In the genomic region with DNA sequence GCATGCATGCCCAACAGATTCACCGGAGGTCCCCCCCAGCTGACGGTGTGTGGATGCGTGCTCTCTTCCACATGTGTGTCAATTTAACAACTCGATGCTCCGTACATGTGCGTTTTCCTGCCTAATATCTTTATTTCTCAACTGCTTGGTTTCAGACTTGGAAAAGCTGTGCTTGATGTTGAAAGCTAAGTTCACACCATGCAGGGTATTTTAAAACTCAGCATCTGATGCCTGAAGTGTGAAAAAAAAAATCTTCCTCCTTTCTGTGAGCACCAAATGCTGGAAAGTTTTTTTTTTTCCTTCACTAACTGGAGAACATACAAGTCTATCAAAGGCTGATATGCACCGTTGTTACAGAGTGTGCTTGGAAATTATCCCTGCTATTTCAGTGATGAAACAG, we compare ENCODE assay signal across 17 mouse cellular contexts.
"Had no signal": no experiment of that assay in that cellular context is flagged by ENCODE, and none has a peak within 500 bp of the region (broad histone marks: within the 10 kb centered on the region; RNA-seq: fewer than 3 reads in every experiment).

No protein-coding gene starts in this region.

- DNase-seq: kidney, adult 18-20 months; kidney, postnatal 10 days; kidney, postnatal 4 days; lung, postnatal 14 days; retina, postnatal 1 day; spleen, adult 18-20 months; thymus, adult 2 months; thymus, postnatal 25 days had no signal

- H3K27ac ChIP-seq: layer of hippocampus, adult 2 months; limb, embryonic 15.5 days; liver, embryonic 12.5 days; lung, embryonic 15.5 days; macrophage; midbrain, embryonic 12.5 days; neural tube, embryonic 13.5 days had no signal

- H3K4me2 ChIP-seq: limb, embryonic 15.5 days; liver, embryonic 12.5 days; lung, embryonic 15.5 days; midbrain, embryonic 12.5 days; neural tube, embryonic 13.5 days had no signal

- H3K4me3 ChIP-seq: layer of hippocampus, adult 2 months; limb, embryonic 15.5 days; liver, embryonic 12.5 days; lung, embryonic 15.5 days; megakaryocyte, embryonic 14.5 days; midbrain, embryonic 12.5 days; neural tube, embryonic 13.5 days had no signal

- ATAC-seq: liver, embryonic 12.5 days; midbrain, embryonic 16.5 days had no signal

- H3K4me1 ChIP-seq: limb, embryonic 15.5 days; liver, embryonic 12.5 days; lung, embryonic 15.5 days; megakaryocyte, embryonic 14.5 days had no signal

- H3K9ac ChIP-seq: limb, embryonic 15.5 days; liver, embryonic 12.5 days; lung, embryonic 15.5 days; midbrain, embryonic 12.5 days; neural tube, embryonic 13.5 days had no signal

- H3K9me3 ChIP-seq: limb, embryonic 15.5 days; liver, embryonic 12.5 days; lung, embryonic 15.5 days; megakaryocyte, embryonic 14.5 days; midbrain, embryonic 12.5 days; neural tube, embryonic 13.5 days had no signal

- H3K27me3 ChIP-seq: limb, embryonic 15.5 days; liver, embryonic 12.5 days; lung, embryonic 15.5 days; midbrain, embryonic 12.5 days had no signal

- H3K36me3 ChIP-seq: limb, embryonic 15.5 days; liver, embryonic 12.5 days; lung, embryonic 15.5 days; midbrain, embryonic 12.5 days; neural tube, embryonic 13.5 days had no signal
